Mouse (Mus musculus): Measurements from ENCODE around the gene Pou6f2. TPM values are rescaled to one million over a fixed set of nuclear protein-coding genes. Genes with fewer than 3 reads are reported as not detected.

The Pou6f2 gene
- not detected in 4 replicates for total RNA-seq (2023)

GRCm38 (mm10) chr13:18397586-18397985 is at the start of gene Pou6f2:
Gene Pou6f2, minus strand, starts transcription at chr13:18397686.

